Mouse (Mus musculus): Measurements from ENCODE around the gene Alpk3. TPM values are rescaled to one million over a fixed set of nuclear protein-coding genes. Genes with fewer than 3 reads are reported as not detected.

The Alpk3 gene
- polyA plus RNA-seq, 1 experiment from 2014 or later, result 0.34 TPM

DNA sequence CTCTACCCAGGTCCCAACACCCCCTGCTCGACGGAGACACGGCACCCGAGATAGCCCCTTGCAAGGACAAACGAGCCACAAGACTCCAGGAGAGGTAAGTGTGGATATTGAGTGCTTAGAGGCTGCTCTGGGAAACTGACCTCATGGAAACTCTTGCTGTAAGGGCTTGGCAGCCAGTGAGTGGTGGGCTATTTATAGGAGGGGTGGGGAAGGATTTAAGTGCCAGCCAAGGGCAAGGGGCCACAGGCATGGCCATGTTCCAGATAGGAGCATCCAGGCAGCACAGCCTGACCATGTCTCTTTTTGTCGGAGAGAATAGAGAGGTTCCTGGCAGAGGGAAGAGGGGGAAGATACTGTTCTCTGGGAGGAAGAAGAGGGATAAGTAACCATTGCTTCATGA lies 21.3 kb downstream of the Alpk3 start:
- Histone ChIP-seq H3K4me1 (ENCODE audit: control insufficient read depth, insufficient read depth, low read length) (peaks cover 16% of the 10 kb centered on the region), H3K4me2 (replicated peaks; ENCODE audit: low read depth, low read length) (no peak overlapping the region)
- 87% methylated on average over 6 of the region's 6 CpGs for WGBS

DNA sequence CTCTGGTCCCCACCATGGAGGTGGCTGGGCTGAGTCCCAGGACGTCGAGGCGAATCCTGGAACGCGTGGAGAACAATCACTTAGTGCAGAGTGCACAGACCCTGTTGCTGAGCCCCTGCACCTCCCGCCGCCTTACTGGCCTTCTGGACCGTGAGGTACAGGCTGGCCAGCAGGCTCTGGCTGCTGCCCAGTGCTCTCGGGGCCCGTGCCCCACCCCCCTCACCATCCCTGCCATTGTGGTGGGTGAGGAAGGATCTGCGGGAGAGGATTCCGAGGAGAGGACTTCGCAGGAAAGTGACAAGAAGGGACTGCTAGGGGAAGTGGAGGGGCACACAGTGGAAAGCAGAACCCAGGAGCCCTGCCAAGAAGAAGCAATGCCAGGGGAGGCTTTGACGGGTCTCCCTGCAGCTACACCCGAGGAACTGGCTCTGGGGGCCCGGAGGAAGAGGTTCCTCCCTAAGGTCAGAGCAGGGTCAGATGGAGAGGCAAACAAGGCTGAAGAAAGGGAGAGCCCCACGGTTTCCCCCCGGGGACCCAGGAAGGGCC lies 36.1 kb downstream of the Alpk3 start:
- H3K36me3 ChIP-seq (ENCODE audit: control insufficient read depth, insufficient read depth, low read length), result no peaks in the 10 kb centered on the region
- no peaks in the 10 kb centered on the region for H3K9me3 ChIP-seq (ENCODE audit: control insufficient read depth, low read length)
- no peak overlapping the region for H3K9ac ChIP-seq (ENCODE audit: low read depth, low read length)
- H3K27ac ChIP-seq (ENCODE audit: low read depth, low read length), result no peak overlapping the region
- ATAC-seq (ENCODE audit: low FRiP score, low TSS enrichment), result no peak
- no peaks in the 10 kb centered on the region for H3K27me3 ChIP-seq (ENCODE audit: control insufficient read depth, insufficient read depth, low read length)
- WGBS, result 46% methylated on average over 18 of the region's 18 CpGs
- peaks cover 4% of the 10 kb centered on the region; the same call in 1 of the 2 replicates for H3K4me1 ChIP-seq (ENCODE audit: control insufficient read depth, insufficient read depth, low read length)
- no peak overlapping the region for H3K4me2 ChIP-seq (replicated peaks; ENCODE audit: low read depth, low read length)
- H3K4me3 ChIP-seq (ENCODE audit: low read length), result no peak overlapping the region

More for the DNA sequence above, 21.3 kb downstream of the Alpk3 start:
- Histone ChIP-seq H3K4me3 (ENCODE audit: low read length) (no peak overlapping the region), H3K9ac (ENCODE audit: low read depth, low read length) (no peak overlapping the region), H3K9me3 (ENCODE audit: control insufficient read depth, low read length) (no peaks in the 10 kb centered on the region), H3K36me3 (ENCODE audit: control insufficient read depth, insufficient read depth, low read length) (no peaks in the 10 kb centered on the region), H3K27ac (ENCODE audit: low read depth, low read length) (no peak overlapping the region), H3K27me3 (ENCODE audit: control insufficient read depth, insufficient read depth, low read length) (no peaks in the 10 kb centered on the region)
- ATAC-seq (ENCODE audit: low FRiP score, low TSS enrichment), result no peak

DNA sequence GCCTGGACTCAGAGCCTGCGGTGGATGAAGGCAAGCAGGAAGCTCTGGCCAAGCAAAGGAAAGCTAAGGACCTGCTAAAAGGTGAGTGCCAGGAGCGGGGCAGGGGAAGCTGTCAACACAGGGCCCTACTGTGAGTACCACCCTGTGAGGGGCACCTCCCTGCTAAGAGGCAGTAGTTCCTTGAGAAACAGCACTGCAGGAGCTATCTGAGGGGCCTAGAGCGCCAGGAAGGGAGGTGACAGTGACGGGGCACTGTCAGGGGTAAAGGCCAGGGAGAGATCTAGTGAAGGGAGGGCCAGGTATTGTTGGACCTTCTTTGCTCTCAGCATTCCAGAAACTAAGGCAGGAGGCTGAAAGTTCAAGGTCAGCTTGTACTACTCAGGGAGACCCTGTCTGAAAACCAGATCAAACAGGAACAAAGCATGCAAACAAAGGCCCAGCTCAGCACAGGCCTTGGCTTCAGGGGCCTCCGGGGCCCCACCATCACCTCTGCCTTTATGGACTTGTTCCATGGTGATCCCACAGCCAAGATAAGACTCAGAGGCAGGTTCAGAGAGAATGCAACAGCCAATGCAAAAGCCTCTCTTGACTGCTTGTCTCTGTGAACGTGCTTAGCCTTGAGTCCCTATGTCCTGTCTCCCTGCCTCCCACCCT lies 36.8 kb downstream of the Alpk3 start:
- Histone ChIP-seq H3K4me1 (ENCODE audit: control insufficient read depth, insufficient read depth, low read length) (peaks cover 4% of the 10 kb centered on the region; the same call in 1 of the 2 replicates), H3K27me3 (ENCODE audit: control insufficient read depth, insufficient read depth, low read length) (no peaks in the 10 kb centered on the region), H3K9ac (ENCODE audit: low read depth, low read length) (no peak overlapping the region), H3K4me3 (ENCODE audit: low read length) (no peak overlapping the region), H3K36me3 (ENCODE audit: control insufficient read depth, insufficient read depth, low read length) (no peaks in the 10 kb centered on the region), H3K9me3 (ENCODE audit: control insufficient read depth, low read length) (no peaks in the 10 kb centered on the region), H3K4me2 (replicated peaks; ENCODE audit: low read depth, low read length) (no peak overlapping the region), H3K27ac (ENCODE audit: low read depth, low read length) (no peak overlapping the region)
- ATAC-seq (ENCODE audit: low FRiP score, low TSS enrichment), result no peak
- 75% methylated on average over 6 of the region's 6 CpGs for whole genome bisulfite sequencing

DNA sequence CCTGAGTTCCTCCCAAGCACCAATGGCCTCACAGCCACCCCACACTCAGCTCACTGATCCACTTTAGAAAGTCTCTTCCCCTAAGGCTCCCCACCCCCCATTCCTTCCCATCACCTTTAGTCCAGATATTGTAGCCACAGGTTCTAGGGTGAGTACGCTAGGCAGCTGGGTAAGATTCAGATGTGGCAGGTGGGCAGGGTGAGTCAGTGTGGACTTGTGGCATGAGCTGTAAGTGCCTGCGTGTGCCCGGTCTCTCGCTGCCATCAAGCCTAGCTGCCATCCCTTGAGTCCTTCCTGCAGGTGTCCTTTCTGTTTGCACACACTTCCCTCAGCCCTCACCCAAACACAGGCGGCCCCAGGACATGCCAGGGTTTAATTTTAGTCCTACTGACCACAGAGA lies 42.9 kb downstream of the Alpk3 start:
- no peaks in the 10 kb centered on the region for H3K27me3 ChIP-seq (ENCODE audit: control insufficient read depth, insufficient read depth, low read length)
- no peak overlapping the region for H3K4me2 ChIP-seq (replicated peaks; ENCODE audit: low read depth, low read length)
- no peak for ATAC-seq (ENCODE audit: low FRiP score, low TSS enrichment)
- H3K27ac ChIP-seq (ENCODE audit: low read depth, low read length), result no peak overlapping the region
- H3K36me3 ChIP-seq (ENCODE audit: control insufficient read depth, insufficient read depth, low read length), result no peaks in the 10 kb centered on the region
- H3K9ac ChIP-seq (ENCODE audit: low read depth, low read length), result no peak overlapping the region
- no peaks in the 10 kb centered on the region for H3K9me3 ChIP-seq (ENCODE audit: control insufficient read depth, low read length)
- 85% methylated on average over 5 of the region's 5 CpGs for WGBS
- no peaks in the 10 kb centered on the region for H3K4me1 ChIP-seq (ENCODE audit: control insufficient read depth, insufficient read depth, low read length)
- no peak overlapping the region for H3K4me3 ChIP-seq (ENCODE audit: low read length)

DNA sequence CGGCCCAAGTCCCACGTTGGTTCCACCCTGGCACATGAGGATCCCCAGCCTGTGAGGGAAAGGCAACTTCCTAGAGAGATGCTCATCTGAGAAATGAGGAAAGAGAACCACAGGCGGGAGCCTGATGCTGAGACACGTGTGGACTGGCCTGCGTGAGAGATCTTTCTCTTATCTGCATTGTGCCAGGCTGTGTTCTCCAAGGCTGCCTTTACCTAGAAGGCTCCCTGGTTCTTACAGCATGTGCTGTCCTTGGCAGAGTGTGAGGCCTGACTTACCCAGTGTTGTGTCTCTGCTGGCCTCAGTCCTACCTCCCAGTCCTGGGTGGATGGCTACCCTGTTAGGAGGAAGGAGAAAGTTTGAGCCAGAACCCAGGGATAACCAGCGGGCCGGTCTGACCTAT lies 45.5 kb downstream of the Alpk3 start:
- ATAC-seq (ENCODE audit: low FRiP score, low TSS enrichment), result no peak

DNA sequence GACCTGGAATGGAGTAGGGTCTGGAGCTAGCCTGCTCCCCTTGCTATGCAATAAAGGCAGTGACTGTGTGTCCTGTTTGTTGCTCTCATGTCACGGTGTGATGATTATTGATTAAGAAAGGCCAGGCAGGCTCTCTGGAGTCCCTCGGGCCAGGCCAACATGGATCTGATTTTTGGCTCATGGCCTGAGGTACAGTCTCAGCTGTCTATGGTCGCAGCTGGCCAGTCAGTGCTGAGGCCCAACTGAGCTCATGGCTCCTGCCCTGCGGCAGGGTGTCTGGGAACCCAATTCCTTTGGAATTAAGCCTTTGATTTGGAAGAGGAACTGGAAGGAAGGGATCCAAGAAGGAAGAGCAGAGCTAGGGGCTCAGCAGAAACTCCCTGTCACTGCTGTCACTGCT lies 48.1 kb downstream of the Alpk3 start:
- Histone ChIP-seq H3K4me2 (replicated peaks; ENCODE audit: low read depth, low read length) (no peak overlapping the region), H3K4me3 (ENCODE audit: low read length) (no peak overlapping the region), H3K27ac (ENCODE audit: low read depth, low read length) (no peak overlapping the region), H3K9me3 (ENCODE audit: control insufficient read depth, low read length) (no peaks in the 10 kb centered on the region), H3K9ac (ENCODE audit: low read depth, low read length) (no peak overlapping the region), H3K27me3 (ENCODE audit: control insufficient read depth, insufficient read depth, low read length) (no peaks in the 10 kb centered on the region), H3K36me3 (ENCODE audit: control insufficient read depth, insufficient read depth, low read length) (no peaks in the 10 kb centered on the region), H3K4me1 (ENCODE audit: control insufficient read depth, insufficient read depth, low read length) (no peaks in the 10 kb centered on the region)
- ATAC-seq (ENCODE audit: low FRiP score, low TSS enrichment), result no peak
- 61% methylated on average over 4 of the region's 4 CpGs for WGBS

More for the DNA sequence above, 45.5 kb downstream of the Alpk3 start:
- no peaks in the 10 kb centered on the region for H3K9me3 ChIP-seq (ENCODE audit: control insufficient read depth, low read length)
- H3K27me3 ChIP-seq (ENCODE audit: control insufficient read depth, insufficient read depth, low read length), result no peaks in the 10 kb centered on the region
- no peaks in the 10 kb centered on the region for H3K36me3 ChIP-seq (ENCODE audit: control insufficient read depth, insufficient read depth, low read length)
- no peaks in the 10 kb centered on the region for H3K4me1 ChIP-seq (ENCODE audit: control insufficient read depth, insufficient read depth, low read length)
- 91% methylated on average over 7 of the region's 7 CpGs for WGBS
- no peak overlapping the region for H3K4me2 ChIP-seq (replicated peaks; ENCODE audit: low read depth, low read length)
- H3K9ac ChIP-seq (ENCODE audit: low read depth, low read length), result no peak overlapping the region
- no peak overlapping the region for H3K27ac ChIP-seq (ENCODE audit: low read depth, low read length)
- no peak overlapping the region for H3K4me3 ChIP-seq (ENCODE audit: low read length)

DNA sequence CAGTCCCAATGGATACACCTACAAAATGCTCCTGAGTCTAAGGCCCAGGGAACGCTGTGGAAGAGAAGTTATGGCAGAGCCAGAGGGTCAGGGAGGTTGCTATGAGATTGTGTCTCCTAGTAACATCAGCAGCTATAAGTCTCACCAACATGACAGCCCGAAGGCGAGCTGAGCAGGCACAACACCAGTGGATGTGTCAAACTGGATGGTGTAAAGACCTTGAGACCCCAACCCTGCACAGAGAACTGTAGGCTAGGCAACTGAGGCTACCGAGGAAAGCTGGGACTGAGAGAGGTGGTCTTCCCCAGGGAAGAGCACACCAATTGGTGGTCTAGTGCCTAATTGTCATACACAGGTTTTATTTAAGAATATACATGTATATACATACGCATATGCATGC lies 50.8 kb downstream of the Alpk3 start:
- no peak for ATAC-seq (ENCODE audit: low FRiP score, low TSS enrichment)
- Histone ChIP-seq H3K36me3 (ENCODE audit: control insufficient read depth, insufficient read depth, low read length) (no peaks in the 10 kb centered on the region), H3K4me3 (ENCODE audit: low read length) (no peak overlapping the region), H3K27ac (ENCODE audit: low read depth, low read length) (no peak overlapping the region), H3K9ac (ENCODE audit: low read depth, low read length) (no peak overlapping the region), H3K4me2 (replicated peaks; ENCODE audit: low read depth, low read length) (no peak overlapping the region), H3K4me1 (ENCODE audit: control insufficient read depth, insufficient read depth, low read length) (no peaks in the 10 kb centered on the region), H3K9me3 (ENCODE audit: control insufficient read depth, low read length) (no peaks in the 10 kb centered on the region), H3K27me3 (ENCODE audit: control insufficient read depth, insufficient read depth, low read length) (no peaks in the 10 kb centered on the region)
- WGBS, result 82% methylated on average over 5 of the region's 5 CpGs

DNA sequence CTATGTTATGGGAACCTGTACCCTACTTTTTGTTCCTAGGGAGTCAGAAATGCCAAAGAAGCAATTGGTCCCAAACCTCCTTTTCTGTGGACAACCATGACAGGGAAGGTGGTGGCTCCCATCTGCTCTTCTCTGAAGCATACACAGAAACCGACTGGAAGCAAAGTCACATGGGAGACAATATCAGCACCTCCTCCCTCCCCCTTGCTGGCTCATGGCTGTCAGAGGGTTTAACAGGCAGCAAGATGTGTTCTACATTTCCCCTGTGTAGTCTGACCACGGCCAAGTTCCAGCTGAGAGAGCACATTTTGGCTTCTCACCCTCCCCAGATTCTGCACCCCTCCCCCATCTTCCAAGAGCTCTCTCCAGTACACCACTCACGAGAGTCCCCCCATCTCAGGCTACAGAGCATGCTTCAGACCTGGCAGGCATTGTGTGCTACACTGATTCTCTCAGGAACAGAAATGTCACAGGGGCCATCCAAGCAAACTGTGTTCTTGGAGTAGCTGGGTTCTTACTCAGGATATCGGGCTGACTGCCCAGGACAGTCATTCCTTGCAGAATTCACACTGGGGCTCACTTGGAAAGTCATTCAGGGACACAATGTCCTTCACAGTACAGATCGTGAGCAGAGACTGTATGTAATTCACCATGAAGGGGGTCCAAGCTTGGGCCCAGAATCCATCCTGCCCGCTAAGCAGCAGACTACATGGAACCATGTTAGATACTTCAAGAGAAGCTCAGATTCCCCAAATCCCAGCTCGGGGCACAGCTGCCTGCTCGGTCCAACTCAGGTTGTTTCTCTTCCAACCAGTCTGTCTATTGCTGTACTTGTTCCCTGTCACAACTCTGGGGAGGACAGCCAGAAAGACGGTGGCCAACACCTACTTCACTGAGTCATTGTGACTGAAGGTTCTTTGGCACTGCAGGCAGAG lies 52.6 kb downstream of the Alpk3 start:
- ATAC-seq (ENCODE audit: low FRiP score, low TSS enrichment), result no peak
- Histone ChIP-seq H3K9me3 (ENCODE audit: control insufficient read depth, low read length) (no peaks in the 10 kb centered on the region), H3K27me3 (ENCODE audit: control insufficient read depth, insufficient read depth, low read length) (no peaks in the 10 kb centered on the region), H3K4me3 (ENCODE audit: low read length) (no peak overlapping the region), H3K9ac (ENCODE audit: low read depth, low read length) (no peak overlapping the region), H3K36me3 (ENCODE audit: control insufficient read depth, insufficient read depth, low read length) (no peaks in the 10 kb centered on the region), H3K27ac (ENCODE audit: low read depth, low read length) (no peak overlapping the region), H3K4me1 (ENCODE audit: control insufficient read depth, insufficient read depth, low read length) (no peaks in the 10 kb centered on the region), H3K4me2 (replicated peaks; ENCODE audit: low read depth, low read length) (no peak overlapping the region)
- 61% methylated on average over 9 of the region's 9 CpGs for WGBS

DNA sequence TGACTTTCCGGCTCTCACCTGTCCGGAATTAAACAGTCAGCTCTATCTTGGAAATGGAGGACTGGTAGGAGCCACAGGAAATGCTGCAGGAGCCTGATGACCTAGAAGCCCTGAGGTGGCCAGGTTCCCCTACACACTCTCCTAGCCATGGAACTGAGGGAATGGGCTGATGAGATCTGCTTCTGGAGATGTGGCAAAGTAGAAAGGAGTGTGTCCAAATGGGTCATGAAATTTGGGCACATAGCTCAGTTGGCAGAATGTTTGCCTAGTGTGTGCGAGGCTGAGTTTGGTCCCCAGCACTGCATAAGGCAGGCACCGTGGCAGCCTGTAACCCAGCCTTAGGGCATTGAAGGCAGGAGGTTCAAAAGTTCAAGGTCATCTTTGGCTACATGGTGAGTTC lies 53.4 kb downstream of the Alpk3 start:
- H3K9me3 ChIP-seq (ENCODE audit: control insufficient read depth, low read length), result no peaks in the 10 kb centered on the region
- WGBS, result 82% methylated on average over 4 of the region's 4 CpGs
- no peak overlapping the region for H3K9ac ChIP-seq (ENCODE audit: low read depth, low read length)
- ATAC-seq (ENCODE audit: low FRiP score, low TSS enrichment), result no peak
- H3K4me1 ChIP-seq (ENCODE audit: control insufficient read depth, insufficient read depth, low read length), result no peaks in the 10 kb centered on the region
- H3K27me3 ChIP-seq (ENCODE audit: control insufficient read depth, insufficient read depth, low read length), result no peaks in the 10 kb centered on the region
- H3K36me3 ChIP-seq (ENCODE audit: control insufficient read depth, insufficient read depth, low read length), result no peaks in the 10 kb centered on the region
- no peak overlapping the region for H3K4me3 ChIP-seq (ENCODE audit: low read length)
- no peak overlapping the region for H3K4me2 ChIP-seq (replicated peaks; ENCODE audit: low read depth, low read length)
- H3K27ac ChIP-seq (ENCODE audit: low read depth, low read length), result no peak overlapping the region

All from kidney, embryonic 14.5 days (tissue).